Mouse (Mus musculus) ES-E14 (cell line): ENCODE data around the gene Ssxa1.
A peak's percentile ranks its signal among the peaks of the same experiment; 100 is the strongest.

ENCODE experiments used
- MAFK ChIP-seq: IDR thresholded peaks from 2 replicates; pipeline ENCODE4 v1.6.1; 2014; ENCODE audit warnings: mild to moderate bottlenecking, low read depth, low read length, inconsistent platforms; ENCODE audit not compliant: insufficient read depth
- ZC3H11A ChIP-seq: IDR thresholded peaks from 2 replicates; pipeline ENCODE4 v1.6.1; 2012; ENCODE audit warnings: low read depth, mild to moderate bottlenecking, inconsistent platforms, low read length, borderline replicate concordance

DNA sequence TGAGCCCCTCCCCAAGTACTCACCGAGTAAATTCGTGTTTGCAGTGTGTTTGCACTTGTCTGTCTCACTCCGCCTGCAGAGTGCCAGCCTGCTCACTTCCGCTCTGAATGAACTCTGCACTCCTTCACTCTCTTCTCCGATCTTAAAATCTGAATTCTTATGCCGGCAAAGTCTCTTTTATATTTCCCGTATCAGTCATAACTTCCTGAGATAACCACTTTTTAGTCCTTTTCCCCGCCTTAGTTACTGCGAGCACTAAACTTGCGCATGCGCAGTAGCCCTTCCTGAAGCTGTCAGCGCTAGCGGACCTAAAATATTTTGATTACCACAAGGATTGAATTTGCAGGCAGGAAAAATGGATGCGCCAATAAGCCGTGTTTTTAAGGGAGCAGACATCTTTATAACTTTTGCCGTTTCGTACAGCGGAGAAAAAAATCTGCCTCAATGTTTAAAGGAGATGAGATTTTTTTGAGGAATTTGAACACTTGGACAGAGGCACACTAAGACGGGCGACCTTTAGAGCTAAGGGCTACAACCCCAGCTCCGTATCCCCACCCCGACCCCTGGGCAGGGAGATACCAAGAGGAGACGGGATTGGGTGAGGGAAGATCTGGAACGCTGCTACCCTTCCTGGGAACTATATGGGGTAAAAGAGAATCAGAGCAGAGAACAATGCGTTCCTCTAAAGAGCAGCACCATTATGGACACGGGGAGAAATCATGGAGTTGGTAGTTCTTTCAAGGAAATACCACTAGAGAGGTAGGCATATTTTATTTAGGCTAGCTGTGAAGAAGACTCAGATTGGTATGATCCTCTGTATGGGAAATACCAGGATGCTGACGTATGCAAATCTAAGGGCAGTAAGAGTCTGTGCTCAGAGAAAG, 26.4 kb upstream of the Ssxa1 start, which contains the start of gene Zfp300:
- TF ChIP-seq MAFK (peak; percentile 45; the same call in 1 of the 2 replicates), ZC3H11A (no peak)
